Mouse (Mus musculus): ENCODE measurements around the gene Pyroxd2. TPM values are rescaled to one million over a fixed set of nuclear protein-coding genes. Genes with fewer than 3 reads are reported as not detected.

Pyroxd2 gene
- polyA plus RNA-seq (2017; shearing (Covaris generic)) = 1 to 10 TPM in 1 of 2 experiments, under 1 TPM in 1; 0.51 to 1.1 TPM

DNA sequence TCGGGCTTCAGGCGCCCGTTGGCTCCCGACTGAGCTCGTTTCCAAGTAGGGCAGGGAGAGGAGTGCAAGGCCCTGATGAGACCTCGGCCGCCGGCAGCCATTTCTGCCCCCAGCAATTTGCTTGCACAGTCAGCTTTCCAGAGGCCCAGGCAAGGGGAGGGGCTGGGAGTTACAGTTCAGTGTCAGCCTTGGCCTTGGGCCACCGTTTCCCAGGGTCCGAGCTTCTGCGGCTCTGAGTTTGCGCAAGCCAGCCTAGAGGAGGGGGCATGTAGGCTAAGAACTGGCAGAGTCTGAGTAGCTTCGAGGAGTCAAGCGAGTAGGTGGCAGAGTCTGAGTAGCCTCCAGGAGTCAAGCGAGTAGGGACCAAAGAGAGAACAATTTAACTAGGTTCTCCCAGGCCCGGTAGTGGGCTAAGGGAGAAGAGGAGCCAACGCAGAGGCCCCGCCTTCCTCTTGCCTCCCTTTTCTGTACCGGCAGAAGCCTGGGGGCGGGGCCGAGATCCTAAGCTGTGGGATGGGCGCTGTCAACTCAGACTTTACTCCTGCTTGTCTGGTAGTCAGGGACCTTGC is at the start of gene Pyroxd2:
Pyroxd2 (minus strand) TSS at position 413 of the 569 bp plus-strand sequence.

DNA sequence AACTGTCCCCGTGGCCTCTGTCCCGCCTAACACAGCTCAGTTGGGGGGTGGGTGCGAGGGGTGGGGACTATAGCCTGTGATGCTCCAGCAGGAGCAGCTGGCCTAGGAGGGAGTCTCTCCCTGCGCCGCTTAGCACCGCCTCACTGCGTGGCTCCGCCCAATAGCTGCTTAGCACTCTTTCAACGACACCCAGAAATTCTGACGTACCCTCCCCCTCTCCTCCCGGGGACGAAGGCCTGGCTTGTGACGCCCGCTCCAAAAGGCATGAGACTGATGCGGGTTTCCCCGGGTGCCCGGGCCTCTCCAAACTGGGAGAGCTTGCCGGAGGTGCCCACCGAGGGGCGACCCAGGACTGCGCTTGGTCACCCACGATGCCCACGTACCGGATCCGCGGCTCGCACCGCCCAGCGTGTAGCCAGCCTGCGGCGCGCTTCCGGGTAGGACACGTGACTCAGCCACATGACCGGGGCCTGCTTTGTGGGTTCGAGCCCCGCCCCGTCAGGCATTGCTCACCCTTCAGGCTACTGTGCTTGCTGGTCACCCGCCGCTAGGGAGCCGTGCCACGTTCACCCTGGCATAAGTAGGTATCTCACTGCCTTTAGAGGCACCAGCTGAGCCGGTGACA is 27.1 kb upstream of the Pyroxd2 start, which contains the start of gene Hps1:
Hps1 (minus strand) TSS at position 448 of the 625 bp plus-strand sequence.

Other genes with a start within 250 kb of the Pyroxd2 start
- gene R3hcc1l, start 234.0 kb downstream of the Pyroxd2 start, polyA plus RNA-seq (2017; shearing (Covaris generic)) = 10 to 100 TPM; 40.2 to 44.9 TPM
- gene Loxl4, start 140.0 kb downstream of the Pyroxd2 start, polyA plus RNA-seq (2017; shearing (Covaris generic)) = under 1 TPM; 0.34 to 0.47 TPM
- gene Hps1, start 27.2 kb upstream of the Pyroxd2 start, polyA plus RNA-seq (2017; shearing (Covaris generic)) = 10 to 100 TPM; 14.3 to 37.0 TPM